Mouse (Mus musculus) limb, embryonic 11.5 days (tissue): ENCODE measurements at regions not wholly inside any gene's neighbourhood (a gene's known extent, or its start where the extent isn't known, plus 50 kb on each side); places are given as distances from the start of the nearest gene placed in this dataset.
A peak's percentile ranks its signal among the peaks of the same experiment; 100 is the strongest.

Experiments used
- ATAC-seq: fragments of 200-750 bp; cut with Nextera tagmentation; 2 replicates; pipeline ENCODE4 v1.8.0; 2017; ENCODE audit warnings: low read depth; ENCODE audit not compliant: insufficient number of reproducible peaks, low FRiP score, low TSS enrichment
- DNase-seq: peaks from one replicate; pipeline ENCODE4 v3.0.0-alpha.2; 2015; ENCODE audit warnings: low spot score
- H3K27ac ChIP-seq: fragments of 300-500 bp; sonication (generic); replicated peaks from 2 replicates; pipeline ENCODE4 v1.5.1; 2014; ENCODE audit warnings: low read depth, mild to moderate bottlenecking, low read length
- H3K27me3 ChIP-seq: fragments of 300-500 bp; sonication (generic); 2 replicates; pipeline ENCODE4 v1.6.1; 2014; ENCODE audit warnings: mild to moderate bottlenecking, low read length, mixed read lengths; ENCODE audit not compliant: control insufficient read depth, insufficient read depth
- H3K36me3 ChIP-seq: fragments of 300-500 bp; sonication (generic); 2 replicates; pipeline ENCODE4 v1.6.1; 2014; ENCODE audit warnings: mild to moderate bottlenecking, low read length, moderate library complexity, mixed read lengths; ENCODE audit not compliant: control insufficient read depth, insufficient read depth
- H3K4me1 ChIP-seq: fragments of 300-500 bp; sonication (generic); 2 replicates; pipeline ENCODE4 v1.6.1; 2014; ENCODE audit warnings: low read length, mixed read lengths; ENCODE audit not compliant: control insufficient read depth, insufficient read depth
- H3K4me2 ChIP-seq: fragments of 300-500 bp; sonication (generic); 2 replicates; pipeline ENCODE4 v1.6.1; 2014; ENCODE audit warnings: low read depth, mild to moderate bottlenecking, moderate library complexity; ENCODE audit not compliant: severe bottlenecking
- H3K4me3 ChIP-seq: fragments of 300-500 bp; sonication (generic); 2 replicates; pipeline ENCODE4 v1.5.1; 2014; ENCODE audit warnings: low read depth, low read length
- H3K9ac ChIP-seq: fragments of 300-500 bp; sonication (generic); 2 replicates; pipeline ENCODE4 v1.6.1; 2014; ENCODE audit warnings: mild to moderate bottlenecking, low read length
- H3K9me3 ChIP-seq: fragments of 300-500 bp; sonication (generic); 2 replicates; pipeline ENCODE4 v1.6.1; 2016; ENCODE audit warnings: low read length; ENCODE audit not compliant: control insufficient read depth
- WGBS: fragments of 180-500 bp; shearing (Covaris S2); extraction: QIAGEN DNeasy Blood & Tissue Kit; methylation state at CpG from one replicate; pipeline ENCODE4 v1.1.7; 2014; 5-methylcytosine and 5-hydroxymethylcytosine counted together

DNA sequence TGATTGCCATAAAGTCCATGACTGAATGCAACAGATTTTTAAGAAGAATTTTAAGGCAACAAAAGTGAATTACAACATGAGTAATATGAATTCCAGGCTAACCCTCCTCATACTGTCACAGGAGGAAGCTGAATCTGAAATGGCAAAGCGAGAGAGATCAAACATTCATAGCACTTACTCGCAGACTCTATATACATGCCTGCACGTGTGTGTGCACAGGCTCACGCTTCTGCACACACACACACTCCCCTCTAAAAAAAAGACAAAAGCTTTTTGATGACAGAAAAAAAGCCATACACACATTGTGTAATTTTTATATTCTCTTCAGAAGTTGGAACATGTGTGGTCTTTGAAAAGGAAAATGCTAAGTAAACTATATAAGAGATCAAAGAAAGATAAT, 391.1 kb upstream of the Xrcc4 start:
- ATAC-seq (no peak), DNase-seq (no peak)
- no peak overlapping the region for H3K9ac ChIP-seq
- 83% methylated on average over 4 of the region's 4 CpGs for WGBS
- no peak overlapping the region for H3K27ac ChIP-seq
- H3K9me3 ChIP-seq, result no peaks in the 10 kb centered on the region
- no peak overlapping the region for H3K4me2 ChIP-seq
- no peaks in the 10 kb centered on the region for H3K4me1 ChIP-seq
- H3K36me3 ChIP-seq, result no peaks in the 10 kb centered on the region
- no peak overlapping the region for H3K4me3 ChIP-seq
- no peaks in the 10 kb centered on the region for H3K27me3 ChIP-seq

- Histone ChIP-seq H3K9me3 (no peaks in the 10 kb centered on the region), H3K9ac (no peak overlapping the region), H3K4me2 (no peak overlapping the region), H3K4me1 (no peaks in the 10 kb centered on the region), H3K27ac (no peak overlapping the region), H3K36me3 (no peaks in the 10 kb centered on the region), H3K27me3 (no peaks in the 10 kb centered on the region), H3K4me3 (no peak overlapping the region)
- WGBS, result 94% methylated on average over 2 of the region's 2 CpGs
- DNase-seq (no peak), ATAC-seq (no peak)
These were observed 387.5 kb upstream of the Xrcc4 start for GRCm38 (mm10) chr13:90476880-90477279.

GRCm38 (mm10) chr13:90474507-90474906, 385.1 kb upstream of the Xrcc4 start:
- Histone ChIP-seq H3K9ac (no peak overlapping the region), H3K27me3 (no peaks in the 10 kb centered on the region), H3K4me1 (no peaks in the 10 kb centered on the region), H3K4me2 (no peak overlapping the region), H3K4me3 (no peak overlapping the region), H3K36me3 (no peaks in the 10 kb centered on the region), H3K27ac (no peak overlapping the region), H3K9me3 (no peaks in the 10 kb centered on the region)
- DNase-seq (no peak), ATAC-seq (no peak)
- 90% methylated on average over 6 of the region's 6 CpGs for WGBS

DNA sequence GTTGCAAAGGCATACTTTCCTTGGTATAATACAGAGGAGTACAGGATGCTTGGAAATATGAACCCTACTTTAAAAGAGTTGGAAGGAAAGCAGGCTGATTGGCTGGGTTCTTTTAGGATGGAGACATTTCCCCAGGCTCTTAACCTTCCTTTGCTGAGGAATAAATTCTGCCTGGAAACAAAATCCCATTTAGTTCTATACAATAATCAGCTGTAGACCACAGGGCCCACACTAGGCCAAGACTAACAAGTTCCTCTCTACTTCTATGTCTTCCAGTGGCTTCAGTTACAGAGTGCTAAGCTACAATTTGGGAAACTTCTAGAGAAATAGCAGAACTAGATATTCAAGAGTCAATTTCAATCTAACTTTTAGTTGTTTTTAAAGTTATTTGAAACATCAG, 384.6 kb upstream of the Xrcc4 start:
- Histone ChIP-seq H3K27ac (no peak overlapping the region), H3K9ac (no peak overlapping the region), H3K4me1 (no peaks in the 10 kb centered on the region), H3K36me3 (no peaks in the 10 kb centered on the region), H3K9me3 (no peaks in the 10 kb centered on the region), H3K4me2 (no peak overlapping the region), H3K4me3 (no peak overlapping the region), H3K27me3 (no peaks in the 10 kb centered on the region)
- DNase-seq (no peak), ATAC-seq (no peak)

GRCm38 (mm10) chr13:90473041-90473825, 383.8 kb upstream of the Xrcc4 start:
- Histone ChIP-seq H3K9ac (no peak overlapping the region), H3K4me2 (no peak overlapping the region), H3K9me3 (no peaks in the 10 kb centered on the region), H3K4me1 (no peaks in the 10 kb centered on the region), H3K36me3 (no peaks in the 10 kb centered on the region), H3K27ac (no peak overlapping the region), H3K27me3 (no peaks in the 10 kb centered on the region), H3K4me3 (no peak overlapping the region)
- ATAC-seq (no peak), DNase-seq (no peak)
- 88% methylated on average over 8 of the region's 8 CpGs for WGBS

- no peak overlapping the region for H3K4me2 ChIP-seq
- H3K27ac ChIP-seq, result no peak overlapping the region
- no peaks in the 10 kb centered on the region for H3K4me1 ChIP-seq
- no peaks in the 10 kb centered on the region for H3K9me3 ChIP-seq
- H3K27me3 ChIP-seq, result no peaks in the 10 kb centered on the region
- no peak overlapping the region for H3K9ac ChIP-seq
- DNase-seq (peak; percentile 42), ATAC-seq (no peak)
- 16% methylated on average over 5 of the region's 5 CpGs for WGBS
- no peak overlapping the region for H3K4me3 ChIP-seq
- H3K36me3 ChIP-seq, result no peaks in the 10 kb centered on the region
These were observed 376.7 kb upstream of the Xrcc4 start for GRCm38 (mm10) chr13:90466096-90466495.

- H3K4me2 ChIP-seq, result no peak overlapping the region
- H3K4me1 ChIP-seq, result no peaks in the 10 kb centered on the region
- no peak overlapping the region for H3K27ac ChIP-seq
- no peaks in the 10 kb centered on the region for H3K27me3 ChIP-seq
- H3K9ac ChIP-seq, result no peak overlapping the region
- H3K4me3 ChIP-seq, result no peak overlapping the region
- H3K9me3 ChIP-seq, result no peaks in the 10 kb centered on the region
- ATAC-seq (no peak), DNase-seq (no peak)
- 80% methylated on average over 2 of the region's 2 CpGs for WGBS
- H3K36me3 ChIP-seq, result no peaks in the 10 kb centered on the region
These were observed 374.6 kb upstream of the Xrcc4 start for GRCm38 (mm10) chr13:90464051-90464450.

DNA sequence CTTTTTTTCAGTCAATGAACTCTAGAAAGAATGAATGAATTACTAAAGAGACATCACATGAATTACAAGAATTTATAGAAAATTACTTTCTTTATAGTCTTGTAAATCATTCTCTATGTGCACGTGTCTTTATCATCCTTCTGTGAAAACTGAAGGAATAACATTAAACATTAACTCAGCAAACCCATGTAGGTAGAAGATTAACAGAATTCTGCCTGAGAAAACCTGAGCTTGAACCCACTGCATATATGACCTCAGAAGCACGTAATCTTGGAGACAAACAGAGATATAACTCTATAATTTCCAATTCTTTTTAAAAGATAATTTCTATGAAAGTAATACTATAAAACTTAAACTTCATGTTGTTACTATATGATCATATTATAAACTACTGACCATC, 374.0 kb upstream of the Xrcc4 start:
- H3K27me3 ChIP-seq, result no peaks in the 10 kb centered on the region
- H3K4me1 ChIP-seq, result no peaks in the 10 kb centered on the region
- no peak overlapping the region for H3K27ac ChIP-seq
- H3K4me3 ChIP-seq, result no peak overlapping the region
- WGBS, result 86% methylated on average over 2 of the region's 2 CpGs
- no peaks in the 10 kb centered on the region for H3K9me3 ChIP-seq
- ATAC-seq, result no peak
- no peaks in the 10 kb centered on the region for H3K36me3 ChIP-seq
- DNase-seq, result no peak
- no peak overlapping the region for H3K9ac ChIP-seq
- no peak overlapping the region for H3K4me2 ChIP-seq

DNA sequence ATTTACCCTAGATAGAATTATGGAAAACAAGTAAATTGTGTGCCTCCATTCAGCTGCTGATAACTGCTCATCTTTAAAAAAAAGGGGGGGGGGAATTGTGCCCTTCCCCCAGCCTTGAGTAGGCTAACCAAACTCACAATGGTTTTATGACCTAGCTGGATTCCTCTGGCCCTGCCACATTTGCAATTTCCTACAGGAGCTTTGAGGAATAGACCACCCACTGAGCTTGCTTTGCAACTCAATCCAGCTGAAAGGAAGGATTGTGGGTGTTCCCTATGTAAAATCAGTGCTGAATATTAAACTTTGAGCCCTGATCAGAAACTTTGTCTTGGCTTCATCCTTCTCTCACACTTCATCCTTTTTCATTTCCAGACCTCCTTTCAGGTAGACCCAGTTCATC, 365.2 kb upstream of the Xrcc4 start:
- Histone ChIP-seq H3K9ac (no peak overlapping the region), H3K27me3 (no peaks in the 10 kb centered on the region), H3K4me2 (no peak overlapping the region), H3K4me1 (no peaks in the 10 kb centered on the region), H3K36me3 (no peaks in the 10 kb centered on the region), H3K9me3 (no peaks in the 10 kb centered on the region), H3K4me3 (no peak overlapping the region), H3K27ac (no peak overlapping the region)
- DNase-seq, result no peak
- no peak for ATAC-seq
